Mouse (Mus musculus) brown adipose tissue, adult 24 weeks (tissue): Measurements from ENCODE around the gene BC049715. TPM values are rescaled to one million over a fixed set of nuclear protein-coding genes. Genes with fewer than 3 reads are reported as not detected.
"Not testable (repeated sequence)": the region's sequence is repeated elsewhere in the genome, so short reads cannot be mapped to it uniquely, and the experiment has no call there.

ENCODE experiments used
- H3K27ac ChIP-seq: fragments of 200-500 bp; replicated peaks from 2 replicates; pipeline ENCODE4 v1.5.1; 2012; ENCODE audit warnings: low read depth, mild to moderate bottlenecking, low read length
- H3K4me1 ChIP-seq: fragments of 200-500 bp; 2 replicates; pipeline ENCODE4 v1.6.1; 2012; ENCODE audit warnings: low read length, mixed read lengths; ENCODE audit not compliant: control insufficient read depth, insufficient read depth, insufficient read length
- H3K4me3 ChIP-seq: fragments of 200-500 bp; 2 replicates; pipeline ENCODE4 v1.5.1; 2012; ENCODE audit warnings: low read depth, mild to moderate bottlenecking, low read length, moderate library complexity; ENCODE audit not compliant: insufficient read depth
- polyA plus RNA-seq: library from polyadenylated mRNA; stranded (reverse); fragments of >200 nt; gene quantifications from 2 replicates; pipeline ENCODE4 v1.2.4, GENCODE M21; 2012; ENCODE audit not compliant: missing spikeins, insufficient read depth, insufficient read length

BC049715 gene
- polyA plus RNA-seq, 1 experiment, result not detected

DNA sequence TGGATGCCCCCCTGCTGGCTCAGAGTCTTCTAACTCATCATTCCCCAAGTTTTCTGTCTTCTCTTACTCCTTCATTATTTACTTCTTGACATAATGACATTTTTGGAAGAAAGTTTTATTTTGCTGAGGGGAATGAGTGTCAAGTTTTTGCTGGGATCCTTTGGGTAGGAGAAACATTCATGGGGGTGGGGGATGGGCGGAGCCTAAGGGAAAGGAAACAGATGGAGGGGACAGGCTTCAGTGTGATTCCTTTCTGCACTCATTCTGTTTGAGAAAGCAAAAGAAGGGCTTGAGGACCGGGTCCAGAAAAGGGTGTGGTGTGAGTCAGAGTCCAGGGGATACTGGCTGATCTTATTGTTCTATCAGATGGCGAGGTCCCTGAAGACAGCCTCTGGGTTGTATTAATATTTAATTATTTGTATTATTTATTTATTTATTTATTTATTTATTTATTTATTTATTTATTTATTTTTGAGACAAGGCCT lies 56.0 kb downstream of the BC049715 start:
- no peak overlapping the region for H3K4me3 ChIP-seq
- no peaks in the 10 kb centered on the region for H3K4me1 ChIP-seq
- no peak overlapping the region for H3K27ac ChIP-seq

DNA sequence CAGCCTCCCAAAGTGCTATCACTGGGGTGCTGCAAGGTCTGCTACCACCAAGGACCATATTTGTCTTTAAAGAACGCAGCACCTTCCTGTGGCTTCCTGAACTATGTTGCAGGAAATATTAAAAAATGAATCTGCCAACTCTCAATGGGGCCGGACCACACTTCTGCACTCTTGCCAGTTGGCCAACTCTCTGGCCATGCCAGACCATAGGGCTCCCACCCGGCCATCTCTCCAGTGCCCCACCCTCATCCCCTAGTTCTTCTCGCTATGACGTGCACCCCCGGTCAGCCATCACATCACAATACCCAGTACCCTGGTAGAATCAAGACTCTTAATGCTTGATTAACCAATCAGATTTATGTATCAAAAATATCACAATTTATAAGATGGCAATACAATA lies 56.5 kb downstream of the BC049715 start:
- no peak overlapping the region for H3K27ac ChIP-seq
- no peaks in the 10 kb centered on the region for H3K4me1 ChIP-seq
- H3K4me3 ChIP-seq, result no peak overlapping the region

DNA sequence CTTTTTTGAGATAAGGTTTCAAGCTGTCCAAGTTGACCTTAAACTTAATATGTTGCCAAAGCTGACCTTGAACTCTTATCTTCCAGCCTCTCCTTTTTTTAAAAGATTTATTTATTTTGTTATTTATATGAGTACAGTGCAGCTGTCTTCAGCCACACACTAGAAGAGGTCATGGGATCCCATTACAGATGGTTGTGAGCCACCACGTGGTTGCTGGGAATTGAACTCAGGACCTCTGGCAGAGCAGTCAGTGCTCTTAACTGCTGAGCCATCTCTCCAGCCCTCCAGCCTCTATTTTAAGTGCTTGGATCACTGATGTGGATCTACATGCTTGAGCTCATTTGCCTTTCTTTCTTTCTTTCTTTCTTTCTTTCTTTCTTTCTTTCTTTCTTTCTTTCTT lies 57.3 kb downstream of the BC049715 start:
- not testable (repeated sequence) for H3K4me3 ChIP-seq, H3K27ac ChIP-seq, H3K4me1 ChIP-seq

DNA sequence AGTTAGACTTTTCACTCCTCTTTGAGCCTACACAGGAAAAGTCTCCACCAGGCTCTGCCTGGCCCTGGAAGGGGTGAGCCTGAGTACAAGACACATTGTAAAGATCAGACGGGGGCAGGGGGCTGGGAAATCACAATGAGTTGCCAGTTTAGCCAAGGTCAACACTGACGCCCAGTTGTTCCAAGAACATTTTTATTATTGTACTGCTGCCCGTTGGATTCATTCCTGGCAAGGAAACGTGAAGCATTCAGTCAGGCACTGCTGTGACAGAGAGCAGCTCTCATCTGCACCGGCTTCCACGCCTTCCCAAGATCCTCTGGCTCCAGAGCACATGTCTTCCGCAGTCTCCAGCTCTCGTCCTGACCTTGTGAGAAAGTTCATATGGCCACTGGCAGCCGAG lies 60.4 kb downstream of the BC049715 start:
- no peaks in the 10 kb centered on the region for H3K4me1 ChIP-seq
- no peak overlapping the region; the same call in 1 of the 2 replicates for H3K27ac ChIP-seq
- H3K4me3 ChIP-seq, result no peak overlapping the region

DNA sequence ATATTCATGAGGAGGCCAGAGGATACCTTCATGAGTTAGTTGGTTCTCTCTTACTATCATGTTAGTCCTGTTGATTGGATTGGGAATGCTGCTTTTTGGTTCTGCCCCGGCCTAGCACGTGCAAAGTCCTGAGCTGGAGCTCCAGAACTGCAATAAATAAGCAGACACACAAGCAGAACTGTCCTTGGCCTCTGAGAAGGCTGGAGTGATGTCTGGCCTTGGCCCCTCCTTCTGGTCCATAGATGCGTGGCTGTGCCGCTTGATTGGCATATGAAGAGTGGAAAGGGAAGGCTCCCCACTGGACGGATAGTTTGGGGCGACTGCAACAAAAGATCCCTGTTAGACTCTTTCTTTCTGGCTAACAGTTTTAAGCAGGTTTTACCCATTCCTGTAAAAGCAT lies 61.6 kb downstream of the BC049715 start:
- H3K4me1 ChIP-seq, result no peaks in the 10 kb centered on the region
- no peak overlapping the region for H3K27ac ChIP-seq
- H3K4me3 ChIP-seq, result no peak overlapping the region

DNA sequence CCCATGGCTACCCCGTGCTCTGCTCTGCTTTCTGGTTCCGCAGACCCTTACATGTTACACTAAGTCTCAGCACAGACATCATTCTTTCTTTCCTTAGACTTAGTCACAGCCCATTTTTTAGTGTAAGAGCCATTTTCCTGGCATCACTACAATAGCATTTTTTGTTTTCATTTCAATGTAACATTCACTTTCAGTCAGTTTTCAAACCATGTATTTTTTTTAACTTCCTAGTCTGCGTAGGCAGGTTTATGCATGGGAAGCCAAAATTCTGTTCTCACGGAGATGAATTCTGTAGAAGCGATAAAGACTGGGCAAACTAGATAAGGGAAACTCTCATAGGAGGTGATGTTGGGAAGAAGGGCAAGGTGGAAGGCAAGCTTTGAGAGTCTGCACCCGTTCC lies 62.1 kb downstream of the BC049715 start:
- no peak overlapping the region for H3K27ac ChIP-seq
- H3K4me3 ChIP-seq, result no peak overlapping the region

More for the DNA sequence above, 62.1 kb downstream of the BC049715 start:
- no peaks in the 10 kb centered on the region for H3K4me1 ChIP-seq

Other genes with a start within 250 kb of the BC049715 start
- gene Plbd1, start 165.7 kb upstream of the BC049715 start, polyA plus RNA-seq, result 175 and 251 TPM in 2 replicates
- gene Gucy2c, start 45.9 kb upstream of the BC049715 start, polyA plus RNA-seq, result not detected in 2 replicates
- gene Hist4h4, start 23.2 kb upstream of the BC049715 start, polyA plus RNA-seq, result not detected in 2 replicates
- 53.0 and 64.2 TPM in 2 replicates for gene H2afj, start 19.4 kb upstream of the BC049715 start, polyA plus RNA-seq
- gene Wbp11, start 607 bp downstream of the BC049715 start, polyA plus RNA-seq, result 21.2 and 23.2 TPM in 2 replicates
- gene Smco3, start 7.8 kb downstream of the BC049715 start, polyA plus RNA-seq, result not detected in 2 replicates
- gene Art4, start 30.1 kb downstream of the BC049715 start, polyA plus RNA-seq, result not detected in 2 replicates
- gene Mgp, start 48.2 kb downstream of the BC049715 start, polyA plus RNA-seq, result 126 and 205 TPM in 2 replicates
- not detected in 2 replicates for gene Erp27, start 94.6 kb downstream of the BC049715 start, polyA plus RNA-seq
- not detected in 2 replicates for gene Pde6h, start 96.2 kb downstream of the BC049715 start, polyA plus RNA-seq
- 26.5 and 27.0 TPM in 2 replicates for gene Arhgdib, start 114.3 kb downstream of the BC049715 start, polyA plus RNA-seq